Mouse (Mus musculus) brain, embryonic 18.5 days (tissue): ENCODE data around the gene Krt18.
"Not testable (repeated sequence)": the region's sequence is repeated elsewhere in the genome, so short reads cannot be mapped to it uniquely, and the experiment has no call there.

Experiments
- DNase-seq: peaks from one replicate; pipeline ENCODE4 v3.0.0-alpha.2; 2012; ENCODE audit warnings: low read depth, low spot score

Gene Krt18

DNA sequence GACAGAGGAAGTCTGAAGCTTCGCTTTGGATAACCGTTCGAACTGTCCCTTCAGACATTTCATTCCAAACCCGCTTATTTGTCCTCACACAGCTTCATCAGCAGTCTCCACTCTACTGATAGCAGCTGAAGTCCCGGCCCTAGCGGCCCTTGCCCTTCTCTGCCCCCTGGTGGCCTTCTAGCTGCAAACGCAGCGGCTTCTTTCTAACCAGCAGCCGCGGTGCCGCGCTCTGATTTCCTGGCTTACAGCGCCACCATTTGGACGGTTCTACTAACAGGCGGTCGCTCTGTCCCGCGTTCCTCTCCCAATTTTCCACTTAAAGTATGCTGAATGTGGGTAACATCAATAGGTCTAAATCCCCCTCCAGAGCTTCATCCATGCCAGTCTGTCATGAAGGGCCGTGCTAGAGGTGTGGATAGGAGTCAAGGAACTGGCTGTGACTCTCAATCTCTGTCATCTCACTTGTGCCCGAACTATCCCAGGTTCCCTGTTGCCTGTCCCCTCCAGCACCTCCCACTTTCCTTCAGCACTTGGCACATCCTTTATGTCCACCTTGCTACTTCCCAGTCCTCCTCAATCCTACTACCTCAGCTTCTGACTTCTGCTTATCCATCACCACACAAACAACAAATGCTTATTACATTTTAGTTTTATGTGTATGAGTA lies 37.8 kb downstream of the Krt18 start:
- DNase-seq, result peak; percentile 76

DNA sequence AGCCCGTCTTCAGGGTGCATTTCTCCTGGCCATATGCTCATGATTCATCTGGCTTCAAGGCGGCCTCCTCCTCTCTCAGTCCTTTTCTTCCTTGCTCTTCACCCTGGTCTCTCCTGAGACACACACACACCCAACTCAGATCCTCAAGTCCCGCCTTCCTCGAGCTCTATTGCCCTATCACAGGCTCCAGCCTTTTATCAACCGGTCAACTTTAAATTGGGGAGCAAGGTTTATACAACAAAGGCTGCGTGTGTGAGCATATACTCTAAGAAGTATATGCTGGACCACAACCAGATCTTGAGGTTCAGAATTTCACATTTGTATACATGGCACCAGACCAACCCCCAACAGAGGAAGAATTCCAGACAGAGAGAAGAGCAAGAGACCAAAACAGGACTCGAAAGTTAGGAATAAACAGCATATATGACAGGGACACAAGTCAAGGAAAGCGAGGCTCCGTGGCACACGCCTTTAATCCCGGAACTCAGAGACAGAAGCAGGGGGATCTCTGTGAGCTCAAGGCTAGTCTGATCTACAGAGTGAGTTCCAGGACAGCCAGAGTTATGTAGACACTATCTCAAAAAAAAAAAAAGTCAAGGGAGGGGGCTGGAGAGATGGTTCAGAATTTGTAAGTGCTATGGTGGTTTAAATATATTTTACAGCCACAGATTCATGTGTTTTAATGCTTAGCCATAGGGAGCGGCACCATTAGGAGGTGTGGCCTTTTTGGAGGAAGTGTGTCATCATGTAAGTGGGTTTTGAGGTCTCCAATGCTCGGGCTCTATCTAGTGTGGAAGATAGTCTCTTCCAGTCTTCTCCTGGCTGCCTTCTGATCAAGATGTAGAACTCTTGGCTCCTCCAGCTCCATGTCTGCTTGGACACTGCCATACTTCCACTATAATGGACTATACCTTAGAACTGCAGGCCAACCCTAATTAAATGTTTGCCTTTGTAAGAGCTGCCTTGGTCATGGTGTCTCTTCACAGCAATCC lies 42.8 kb downstream of the Krt18 start:
- DNase-seq, result no peak

DNA sequence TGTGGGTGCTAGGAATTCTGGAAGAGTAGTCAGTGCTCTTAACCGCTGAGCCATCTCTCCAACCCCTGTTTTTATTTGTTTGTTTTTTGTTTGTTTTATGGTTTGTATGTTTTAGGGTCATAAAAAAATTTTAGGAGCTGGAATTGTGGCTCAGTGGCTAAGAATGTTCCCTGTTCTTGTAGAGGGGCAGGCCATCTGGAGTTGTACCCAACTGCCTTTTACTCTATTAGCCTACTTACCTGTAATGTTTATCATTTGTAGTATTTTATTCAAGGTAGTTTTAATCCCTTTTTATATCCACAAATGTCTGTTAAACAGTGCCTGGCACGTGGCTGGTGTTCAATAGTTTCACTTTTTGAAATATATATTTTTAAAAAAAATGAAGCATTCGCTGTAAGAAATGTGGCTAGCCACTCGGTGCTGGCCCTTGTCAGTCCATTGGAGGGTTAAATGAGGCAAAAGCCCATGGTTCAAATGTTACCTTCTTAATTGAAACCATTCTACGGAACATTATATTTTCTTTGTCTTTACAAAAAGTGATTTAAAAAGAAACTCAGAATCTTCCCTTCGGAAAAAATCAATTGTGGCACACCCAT lies 45.1 kb downstream of the Krt18 start:
- DNase-seq, result no peak

DNA sequence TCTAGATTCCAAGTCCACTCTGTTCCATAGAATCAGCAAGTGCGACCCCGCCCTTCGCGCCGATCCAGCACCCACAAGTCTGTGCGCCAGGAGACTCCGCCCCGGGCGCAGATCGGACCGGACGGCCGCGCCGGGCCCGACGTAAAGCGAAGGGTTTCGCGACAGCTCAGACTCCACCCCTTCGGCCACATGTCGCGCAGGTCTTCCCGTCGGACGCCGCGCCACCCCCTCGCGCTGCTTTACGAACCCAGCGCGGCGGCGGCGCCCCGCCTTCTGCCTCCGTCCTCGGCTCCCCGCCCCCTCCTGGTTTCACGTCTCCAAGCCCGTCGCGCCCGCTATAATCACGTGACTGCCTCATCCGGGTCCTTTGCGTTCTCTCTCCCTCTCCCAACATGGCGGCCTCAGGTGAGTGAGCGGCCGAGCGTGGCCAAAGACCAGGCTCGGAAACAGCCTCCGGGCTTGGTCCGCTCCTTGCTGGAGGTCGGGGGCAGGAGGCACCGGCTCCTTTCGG lies 45.6 kb downstream of the Krt18 start, which contains the start of gene Eif4b:
Eif4b (plus strand) TSS at position 215 of the 511 bp plus-strand sequence.
- peak; percentile 97 for DNase-seq

- no peak for DNase-seq
Observed at GRCm38 (mm10) chr15:102074070-102074731, 46.2 kb downstream of the Krt18 start.

- no peak for DNase-seq
Observed at GRCm38 (mm10) chr15:102074876-102075585, 47.1 kb downstream of the Krt18 start.

GRCm38 (mm10) chr15:102077111-102077677 lies 49.2 kb downstream of the Krt18 start:
- DNase-seq, result no peak

DNA sequence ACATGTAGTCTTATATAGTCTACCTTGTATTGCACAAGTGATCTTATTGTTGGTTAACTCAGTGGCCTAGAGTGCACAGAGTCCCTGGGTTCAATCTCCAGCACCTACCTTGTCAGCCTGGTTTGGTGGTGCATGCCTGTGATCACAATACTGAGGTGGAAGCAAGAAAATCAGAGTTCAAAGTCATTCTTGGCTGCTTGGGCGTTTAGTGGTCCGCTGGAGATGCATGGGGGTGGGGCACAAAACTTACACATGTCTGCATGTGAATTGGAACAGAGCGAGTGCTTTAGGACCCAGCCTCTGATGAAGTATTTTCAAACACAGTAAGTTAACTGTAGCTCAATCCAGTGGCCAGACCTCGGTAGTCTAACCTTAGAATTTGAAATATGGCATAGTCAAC lies 51.2 kb downstream of the Krt18 start:
- DNase-seq, result no peak

DNA sequence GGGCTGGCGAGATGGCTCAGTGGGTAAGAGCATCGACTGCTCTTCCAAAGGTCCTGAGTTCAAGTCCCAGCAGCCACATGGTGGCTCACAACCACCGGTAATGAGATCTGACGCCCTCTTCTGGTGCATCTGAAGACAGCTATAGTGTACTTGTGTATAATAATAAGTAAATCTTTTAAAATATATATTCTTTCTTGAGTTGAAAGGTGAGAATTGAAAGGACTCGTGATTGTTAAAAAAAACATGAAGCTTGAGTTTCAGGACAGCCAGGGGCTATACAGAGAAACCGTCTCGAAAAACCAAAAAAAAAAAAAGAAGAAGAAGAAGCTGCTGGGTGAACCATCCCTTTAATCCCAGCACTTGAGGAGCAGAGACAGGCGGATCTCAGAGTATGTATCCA lies 51.9 kb downstream of the Krt18 start:
- not testable (repeated sequence) for DNase-seq

- no peak for DNase-seq
Observed at GRCm38 (mm10) chr15:102080429-102080828, 52.4 kb downstream of the Krt18 start.
